Mouse (Mus musculus) liver, embryonic 14.5 days (tissue): ENCODE data around the gene Gm45623.

Experiments used
- CTCF ChIP-seq: IDR thresholded peaks from 2 replicates; pipeline ENCODE4 v1.5.1; 2016; ENCODE audit warnings: antibody characterized with exemption, low read depth, control low read depth
- EP300 ChIP-seq: IDR thresholded peaks from 2 replicates; pipeline ENCODE4 v1.6.1; 2016; ENCODE audit warnings: antibody characterized with exemption, low read depth

DNA sequence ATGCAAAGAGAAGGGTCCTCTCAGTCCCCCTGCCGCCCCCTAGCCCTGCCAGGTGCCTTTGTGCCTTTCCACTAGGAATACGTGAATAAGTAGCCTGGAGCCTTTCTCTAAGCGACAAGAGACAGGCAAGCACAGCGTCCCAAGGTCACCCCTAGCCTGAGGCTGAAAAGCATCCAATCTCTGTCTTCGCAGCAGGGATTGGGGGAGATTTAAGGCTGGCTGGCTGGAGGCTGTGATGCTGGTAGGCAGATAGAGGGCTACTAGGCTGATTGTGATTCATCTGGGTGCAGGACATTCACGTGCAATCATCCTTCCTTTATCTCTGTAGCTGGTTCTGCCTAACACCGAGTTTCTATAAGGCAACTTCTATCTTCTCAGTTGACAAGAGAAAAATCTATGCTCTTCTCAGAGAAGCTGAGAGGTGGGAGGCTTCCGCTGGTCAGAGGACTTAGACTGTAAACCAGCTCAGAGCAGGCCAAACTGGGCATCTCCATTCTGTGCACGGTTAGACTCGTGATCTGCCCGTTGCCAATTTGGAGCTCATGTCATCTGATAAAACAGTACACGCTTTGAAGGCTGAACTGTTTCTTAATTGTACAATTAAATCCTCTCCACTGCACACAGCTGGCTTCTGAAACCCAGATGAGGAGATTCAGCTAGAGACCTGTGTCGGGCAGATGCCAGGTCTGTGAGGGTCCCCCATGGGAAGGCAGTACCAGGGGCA is 27.3 kb upstream of the Gm45623 start:
- TF ChIP-seq CTCF (no peak), EP300 (no peak)
